Mouse (Mus musculus) olfactory bulb, adult 2 months (tissue): ENCODE results near the gene Rhbdl2.

Experiments used
- CTCF ChIP-seq: fragments of 200-500 bp; IDR thresholded peaks from 2 replicates; pipeline ENCODE4 v1.5.1; 2012; ENCODE audit warnings: low read depth, mild to moderate bottlenecking, low read length, moderate library complexity; ENCODE audit not compliant: insufficient read depth
- POLR2A ChIP-seq: fragments of 200-500 bp; IDR thresholded peaks from 2 replicates; pipeline ENCODE4 v1.6.1; 2012; ENCODE audit warnings: mild to moderate bottlenecking, low read depth, low read length, moderate library complexity; ENCODE audit not compliant: insufficient read depth

GRCm38 (mm10) chr4:123792666-123793065 lies 5.0 kb downstream of the Rhbdl2 start:
- TF ChIP-seq POLR2A (no peak), CTCF (no peak)
